Comparison of ENCODE assay signal across 16 mouse cellular contexts in genomic region chr5:100488231-100488630, GRCm38 (mm10).
"Had no signal": no experiment of that assay in that cellular context is flagged by ENCODE, and none has a peak within 500 bp of the region (broad histone marks: within the 10 kb centered on the region; RNA-seq: fewer than 3 reads in every experiment).

No protein-coding gene starts in this region.

- DNase-seq: heart, postnatal 10 days; heart, postnatal 14 days; heart, postnatal 36 days; heart, postnatal 4 days; kidney, adult 11 months; kidney, adult 18-20 months; kidney, adult 2 months; kidney, adult 8-10 months; kidney, adult 9 months; kidney, postnatal 10 days; kidney, postnatal 14 days; kidney, postnatal 25 days; kidney, postnatal 36 days; kidney, postnatal 4 days; layer of hippocampus, adult 9-11 months; layer of hippocampus, postnatal 36 days had no signal
